Mouse (Mus musculus) CD8-positive naive resting alpha-beta T cell, adult 2 months (primary cell): ENCODE measurements around the gene Vps9d1.
"Not testable (repeated sequence)": the region's sequence is repeated elsewhere in the genome, so short reads cannot be mapped to it uniquely, and the experiment has no call there.

ENCODE experiments used
- DNase-seq, 2 experiments: peaks; one replicate each; pipeline ENCODE4 v3.0.0; 2022; ENCODE audit warnings: low read depth in 2 of 2, low spot score in 2 of 2

Vps9d1 gene

DNA sequence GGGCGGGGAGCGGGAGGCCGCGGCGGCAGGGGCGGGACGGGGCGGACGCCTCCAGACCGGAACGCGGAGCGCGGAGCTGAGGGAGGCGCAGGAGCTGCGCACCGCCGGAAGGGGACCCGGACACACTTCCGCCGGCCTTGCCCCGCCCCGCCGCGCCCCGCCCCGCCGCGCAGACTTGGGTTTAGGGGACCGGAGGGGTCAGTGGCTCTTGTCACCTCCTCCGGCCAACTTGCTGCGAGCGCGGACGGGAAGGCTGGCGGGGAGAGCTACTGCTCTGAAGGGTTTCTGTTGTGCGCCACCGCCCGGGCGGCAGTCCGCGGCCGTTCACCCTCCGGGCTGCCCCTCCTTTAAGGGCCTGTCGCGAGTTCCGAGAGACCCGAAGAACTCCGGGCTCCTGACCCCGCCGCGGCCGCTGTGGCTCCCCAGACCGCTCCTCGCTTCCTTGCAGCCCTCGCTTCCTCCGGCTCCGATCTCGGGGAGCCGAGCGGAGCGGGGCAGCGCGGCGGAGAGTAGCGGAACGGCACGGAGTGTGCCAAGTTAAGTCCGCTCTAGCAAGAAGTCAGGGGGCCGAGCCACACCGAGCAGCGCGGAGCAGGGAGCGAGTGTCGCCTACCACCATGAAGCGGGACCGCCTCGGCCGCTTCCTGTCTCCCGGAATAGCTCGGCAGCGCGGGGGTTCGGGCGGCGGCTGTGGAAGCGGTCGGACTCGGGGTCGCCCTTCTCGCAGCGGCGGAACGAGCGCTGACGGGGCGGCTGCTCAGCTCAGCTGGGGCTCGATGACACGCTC is at the start of gene Vps9d1, which contains the start of gene Zfp276:
Gene Vps9d1, minus strand, starts transcription at position 250 of the 787 bp plus-strand sequence.
Gene Zfp276, plus strand, starts transcription at position 97 of the 787 bp plus-strand sequence.
- DNase-seq = peak; percentile 65 to 71

DNA sequence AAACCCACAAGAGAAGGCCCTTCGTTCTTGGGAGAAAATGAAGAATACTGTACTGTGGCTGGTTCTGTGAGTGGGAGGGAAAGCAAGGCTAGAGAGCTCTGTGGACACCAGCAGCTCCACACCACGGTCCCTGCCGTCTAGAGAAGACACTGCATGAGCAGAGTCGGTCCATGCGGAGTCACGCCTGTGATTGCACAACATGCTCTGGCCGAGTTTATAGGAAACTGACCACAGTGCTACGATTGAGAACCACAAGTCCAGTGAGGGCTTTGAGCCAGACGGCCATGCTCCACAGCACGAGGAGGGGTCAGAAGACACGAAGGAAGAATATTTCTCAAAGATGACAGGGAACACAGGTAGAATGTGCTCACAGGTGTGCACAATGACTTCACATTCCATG is 44.2 kb upstream of the Vps9d1 start:
- no peak for DNase-seq

DNA sequence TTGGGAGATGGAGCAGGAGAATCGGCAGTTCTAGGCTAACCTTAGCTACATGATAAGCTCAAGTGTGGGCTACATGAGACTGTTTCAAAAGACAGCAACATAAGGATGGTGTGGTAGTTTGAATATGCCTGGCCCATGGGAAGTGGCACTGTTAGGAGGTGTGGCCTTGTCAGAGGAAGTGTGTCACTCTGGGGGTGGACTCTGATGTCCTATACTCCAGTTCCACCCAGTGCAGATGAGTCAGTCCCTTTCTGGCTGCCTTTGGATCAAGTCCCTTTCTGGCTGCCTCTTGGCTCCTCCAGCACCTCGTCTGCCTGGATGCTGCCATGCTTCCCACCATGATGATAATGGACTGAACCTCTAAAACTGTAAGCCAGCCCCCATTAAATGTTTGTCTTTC is 38.6 kb upstream of the Vps9d1 start:
- DNase-seq = no peak

DNA sequence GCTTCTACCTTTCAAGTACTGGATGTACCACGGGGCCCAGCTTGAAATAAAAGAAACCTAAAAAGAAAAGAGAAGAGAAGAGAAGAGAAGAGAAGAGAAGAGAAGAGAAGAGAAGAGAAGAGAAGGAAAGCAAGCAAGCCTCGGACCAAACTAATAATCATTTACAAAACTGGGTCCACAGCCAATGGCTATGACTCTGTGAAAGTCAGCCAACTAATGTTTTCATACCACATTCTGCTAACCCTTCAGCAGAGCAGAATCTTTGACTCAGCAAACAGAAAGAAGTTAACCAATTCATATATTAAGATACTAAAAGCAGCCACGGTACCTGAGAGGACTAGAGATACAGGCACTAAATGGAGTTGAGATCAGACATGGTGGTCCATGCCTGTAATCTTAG is 38.1 kb upstream of the Vps9d1 start:
- no peak for DNase-seq

DNA sequence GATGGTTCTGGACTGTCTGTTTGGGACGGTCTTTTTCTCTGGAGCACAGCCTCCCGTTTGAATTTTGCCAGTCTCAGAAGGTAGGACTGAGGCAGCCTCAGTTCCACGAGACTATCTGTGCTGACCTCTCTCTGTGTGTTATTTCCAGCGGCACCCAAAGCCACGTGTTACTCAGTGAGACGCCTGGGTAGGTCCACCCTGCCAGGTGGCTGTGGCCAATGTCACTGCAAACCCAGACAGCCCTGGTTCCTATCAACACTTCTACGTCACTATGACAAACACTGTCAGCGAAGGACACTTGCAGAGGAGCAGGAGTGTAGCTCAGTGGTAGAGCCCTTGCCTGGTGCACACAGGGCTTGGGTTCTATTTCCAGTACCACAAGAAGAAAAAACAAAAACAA is 37.6 kb upstream of the Vps9d1 start:
- DNase-seq = no peak

DNA sequence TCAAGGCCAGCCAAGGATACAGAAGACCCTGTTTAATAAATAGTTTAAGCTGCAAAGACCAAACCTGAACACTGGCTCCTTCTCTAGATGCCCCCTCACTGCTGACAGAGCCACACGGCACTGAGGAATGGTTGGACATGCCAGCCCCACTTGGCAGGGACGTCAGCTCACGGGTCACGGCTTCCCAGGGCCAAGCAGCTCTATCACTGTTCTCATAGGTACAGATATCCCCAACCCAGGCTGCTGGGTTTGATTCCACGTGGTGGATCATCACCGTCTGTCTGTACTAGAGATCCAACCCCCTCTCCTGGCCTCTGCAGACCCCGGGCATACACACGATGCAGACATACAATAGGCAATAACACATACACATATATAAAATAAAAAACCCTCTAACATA is 36.5 kb upstream of the Vps9d1 start:
- DNase-seq = no peak

DNA sequence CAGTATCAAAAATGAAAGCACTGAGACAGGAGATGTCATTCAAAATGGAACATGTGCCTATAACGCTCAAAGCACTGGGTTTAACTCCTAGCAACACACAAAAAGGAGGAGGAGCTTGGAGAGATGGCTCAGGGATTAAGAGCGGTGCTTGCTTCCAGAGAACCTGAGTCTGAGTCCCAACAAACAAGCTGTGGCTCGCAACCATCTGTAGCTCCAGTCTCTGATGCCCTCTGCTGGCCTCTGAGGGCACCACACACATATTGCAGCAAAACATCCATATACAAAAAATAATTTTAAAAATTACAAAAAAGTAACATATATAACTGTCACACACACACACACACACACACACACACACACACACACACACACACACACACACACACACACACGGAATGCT is 36.0 kb upstream of the Vps9d1 start:
- DNase-seq = peak in 1 of 2 experiments; percentile 7

DNA sequence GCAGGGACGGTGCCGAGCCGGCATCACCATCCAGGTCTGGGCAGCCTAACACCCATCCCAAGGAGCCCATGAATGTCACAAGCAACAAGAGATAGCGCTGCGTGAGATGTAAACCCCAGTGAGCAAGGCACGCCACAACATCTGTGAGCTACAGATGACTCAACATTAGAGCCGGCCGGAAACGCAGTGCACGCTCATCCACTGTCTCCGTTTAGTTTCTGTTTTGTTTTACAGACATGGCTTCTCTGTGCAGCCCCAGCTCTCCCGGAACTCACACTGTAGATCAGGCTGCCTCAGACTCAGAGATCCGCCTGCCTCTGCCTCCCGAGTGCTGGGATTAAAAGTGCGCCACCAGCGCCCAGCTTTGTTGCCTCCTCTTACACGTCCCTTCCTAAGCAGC is 33.2 kb upstream of the Vps9d1 start:
- no peak for DNase-seq

DNA sequence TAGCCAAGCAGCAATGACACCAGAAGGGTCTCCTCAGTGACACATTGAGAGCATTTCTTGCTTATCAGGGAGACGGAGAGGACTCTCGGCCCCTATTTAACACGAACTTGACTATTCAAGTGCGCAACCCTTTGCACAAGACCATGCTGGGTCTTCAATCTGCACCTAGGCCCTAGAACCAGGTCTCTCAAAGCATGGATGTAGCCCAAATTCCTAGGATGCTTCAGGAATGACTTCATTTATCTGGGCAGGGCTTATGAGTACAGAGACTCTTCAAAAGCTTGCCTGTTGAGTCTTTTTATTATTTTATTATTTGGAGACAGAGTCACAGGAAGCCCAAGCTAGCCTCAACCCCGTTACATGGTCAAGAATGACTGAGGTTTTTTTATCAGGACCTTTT is 30.3 kb upstream of the Vps9d1 start:
- DNase-seq = no peak

DNA sequence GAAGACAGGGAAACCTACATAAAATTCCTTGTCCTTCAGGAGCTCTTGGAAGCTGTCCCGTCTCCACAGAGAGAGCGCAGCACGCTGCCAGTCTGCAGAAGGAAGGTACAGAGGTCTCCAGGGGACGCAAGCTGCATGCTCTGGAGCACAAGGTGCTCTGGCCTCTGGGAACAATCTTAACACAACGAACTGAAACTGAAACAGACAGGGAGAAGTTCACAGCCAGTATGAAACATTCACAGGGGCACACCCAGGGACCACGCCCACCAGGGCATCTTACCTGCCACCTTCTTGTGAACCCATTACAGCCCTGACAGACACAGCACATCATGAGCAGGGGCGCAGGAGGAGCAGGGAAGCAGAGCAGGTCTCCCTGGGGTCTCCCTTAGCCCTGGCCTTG is 29.8 kb upstream of the Vps9d1 start:
- no peak for DNase-seq

DNA sequence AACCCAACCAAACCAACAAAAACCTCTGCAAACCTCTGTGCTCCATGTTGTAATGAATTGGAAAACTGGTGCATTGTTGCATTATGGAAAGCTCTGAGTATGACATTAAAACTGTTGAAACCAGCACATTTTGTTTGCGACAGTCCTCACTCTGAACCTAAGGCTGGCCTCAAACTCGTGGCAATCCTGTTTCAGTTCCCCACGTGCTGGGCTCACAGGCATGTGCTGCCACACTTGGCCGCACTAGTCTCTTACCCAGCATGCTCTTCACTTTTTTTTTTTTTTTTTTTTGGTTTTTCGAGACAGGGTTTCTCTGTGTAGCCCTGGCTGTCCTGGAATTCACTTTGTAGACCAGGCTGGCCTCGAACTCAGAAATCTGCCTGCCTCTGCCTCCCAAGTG is 28.8 kb upstream of the Vps9d1 start:
- not testable (repeated sequence) for DNase-seq

DNA sequence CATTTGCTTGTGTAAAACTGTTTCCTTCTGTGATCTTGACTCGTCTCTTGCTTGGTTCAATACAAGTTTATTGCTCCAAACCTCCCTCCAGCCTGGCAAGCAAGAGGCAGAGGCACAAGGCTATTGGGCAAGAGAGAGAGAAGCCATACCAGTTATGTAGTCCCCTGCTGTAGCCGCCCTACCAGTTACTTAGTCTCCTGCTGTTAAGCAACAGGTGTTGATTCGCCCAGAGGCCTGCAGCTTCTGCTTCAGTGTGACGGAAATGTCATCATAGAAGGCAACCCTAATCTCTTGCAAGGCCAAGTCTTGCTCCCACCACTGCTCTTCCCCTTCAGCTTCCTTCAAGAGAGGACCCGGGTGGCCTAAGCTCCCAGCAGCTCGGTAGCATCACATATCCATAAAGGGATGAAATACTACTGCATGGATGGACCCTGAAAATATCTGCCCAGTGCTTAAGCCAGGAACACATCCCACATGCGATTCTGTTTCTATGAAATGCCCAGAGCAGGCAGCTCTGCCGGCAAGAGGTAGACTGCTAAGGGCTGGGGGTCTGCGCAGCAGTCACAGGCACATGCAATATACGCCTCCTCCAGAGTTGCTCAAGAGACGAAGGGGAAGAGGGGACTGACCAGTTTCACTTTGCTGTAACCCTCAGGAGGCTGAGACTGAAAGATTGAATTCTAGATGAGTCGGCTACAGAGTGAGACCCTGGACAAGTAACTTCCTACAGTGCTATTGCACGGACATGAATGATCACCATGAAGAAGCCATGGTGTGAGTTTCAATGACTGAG is 26.4 kb upstream of the Vps9d1 start:
- no peak for DNase-seq

DNA sequence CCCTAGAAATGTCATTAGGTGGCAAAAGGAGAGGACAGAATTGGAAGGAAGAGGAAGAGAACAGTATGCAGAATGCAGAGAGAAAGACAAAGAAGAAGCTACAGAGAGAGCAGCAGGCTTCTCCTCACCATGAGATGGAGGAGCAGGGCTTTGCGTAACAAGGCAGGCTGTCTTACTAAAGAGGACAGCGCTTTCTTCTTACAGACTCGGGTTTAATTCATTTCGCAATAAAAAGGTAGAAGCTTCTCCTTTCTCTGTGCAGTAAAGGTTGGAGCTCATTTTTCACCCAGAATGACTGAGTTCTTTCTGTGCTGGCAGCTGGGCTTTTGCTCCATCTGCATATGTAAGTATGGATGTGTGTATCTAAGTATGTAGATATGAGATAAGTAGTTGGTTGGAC is 25.7 kb upstream of the Vps9d1 start:
- no peak for DNase-seq

DNA sequence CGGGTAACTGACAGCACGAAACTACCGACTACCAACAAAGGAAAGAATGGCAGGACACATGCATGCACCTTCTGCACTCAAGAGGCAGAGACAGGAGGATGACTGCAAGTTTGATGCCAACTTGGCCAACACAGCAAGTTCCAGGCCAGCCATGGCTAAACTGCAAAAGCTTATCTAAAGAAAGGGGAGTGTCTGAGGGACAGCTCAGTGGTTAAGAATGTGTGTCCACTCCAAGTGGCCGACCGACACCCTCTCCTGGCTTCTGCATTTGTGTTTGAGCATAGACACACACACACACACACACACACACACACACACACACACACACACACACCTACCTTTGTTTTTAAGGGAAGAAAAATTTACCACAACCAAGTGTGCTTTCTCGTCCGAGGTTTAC is 24.3 kb upstream of the Vps9d1 start:
- no peak for DNase-seq

DNA sequence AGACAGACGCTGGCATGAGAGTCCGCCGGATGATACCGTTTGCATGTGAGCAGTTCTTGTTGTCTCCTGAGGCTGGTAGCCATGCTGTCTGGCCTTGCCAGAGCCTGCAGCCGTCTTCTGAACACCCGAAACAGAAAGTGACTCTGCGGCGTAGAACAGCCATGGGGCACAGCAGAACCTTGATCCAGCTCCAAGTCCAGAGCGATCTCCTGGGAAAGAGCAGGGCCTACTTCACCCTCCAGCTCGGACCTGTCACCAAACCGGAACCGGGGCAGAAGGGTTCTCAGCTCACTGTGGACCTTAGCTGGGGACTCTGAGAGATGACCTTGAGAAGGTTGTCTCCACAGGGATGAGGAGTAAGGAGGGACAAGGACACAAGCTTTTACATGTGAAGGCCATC is 20.9 kb upstream of the Vps9d1 start:
- DNase-seq = no peak

DNA sequence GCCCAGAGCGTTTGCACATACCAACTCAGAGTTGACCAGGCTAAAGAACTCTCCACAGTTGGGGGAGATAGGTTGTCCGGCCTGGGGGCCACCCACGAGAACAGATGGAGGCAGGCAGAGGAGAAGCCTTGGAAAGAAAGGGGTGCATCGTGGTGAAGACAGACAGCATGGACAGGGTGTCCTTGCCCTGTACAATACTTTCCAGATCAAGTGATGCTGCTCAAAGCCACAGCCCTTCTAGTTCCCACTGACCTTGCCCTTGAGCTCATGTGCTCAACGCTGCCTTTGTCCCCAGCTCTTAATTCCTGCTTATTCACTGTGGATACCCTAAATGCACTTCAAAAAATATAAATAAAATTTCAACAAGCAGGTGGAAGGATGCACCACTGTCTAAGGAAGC is 20.3 kb upstream of the Vps9d1 start:
- DNase-seq = no peak

DNA sequence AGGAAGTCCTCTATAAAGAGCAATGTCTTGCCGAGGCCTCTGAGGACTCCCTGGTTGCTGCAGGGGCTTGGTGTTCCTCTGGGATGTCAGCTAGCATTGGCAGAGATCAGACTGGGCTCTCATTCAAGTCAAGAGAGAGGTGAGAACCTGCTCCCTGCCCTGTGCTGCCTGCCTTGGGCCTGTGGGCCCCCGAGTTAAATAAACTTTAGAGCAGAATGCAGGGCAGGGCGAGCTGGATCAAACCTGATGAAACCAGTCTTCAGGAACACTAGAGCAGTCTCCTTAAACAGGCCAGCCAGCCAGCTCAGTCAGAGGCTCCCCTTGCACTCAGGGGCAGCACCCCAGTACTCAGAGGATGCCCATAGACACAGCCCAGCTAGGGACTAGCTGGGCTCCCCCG is 17.8 kb upstream of the Vps9d1 start:
- DNase-seq = no peak

DNA sequence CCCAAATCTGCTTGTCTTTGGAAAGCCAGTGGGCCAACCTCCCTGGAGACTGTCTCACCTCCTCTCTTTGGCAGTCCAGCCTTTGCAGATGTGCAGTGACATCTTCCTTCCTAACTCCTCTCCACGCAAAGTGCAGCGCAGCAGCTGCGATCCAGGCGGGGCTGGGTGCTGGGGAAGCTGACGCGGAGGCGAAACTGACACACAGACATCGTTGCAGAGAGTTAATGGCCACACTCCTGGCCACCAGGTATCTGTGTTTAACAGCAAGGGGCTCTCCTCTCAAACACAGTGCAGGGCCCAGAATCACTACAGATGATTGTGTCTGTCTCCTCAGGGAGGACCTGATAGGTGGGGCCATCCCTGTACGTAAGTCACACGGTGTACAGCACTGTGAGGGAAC is 17.0 kb upstream of the Vps9d1 start:
- no peak for DNase-seq

DNA sequence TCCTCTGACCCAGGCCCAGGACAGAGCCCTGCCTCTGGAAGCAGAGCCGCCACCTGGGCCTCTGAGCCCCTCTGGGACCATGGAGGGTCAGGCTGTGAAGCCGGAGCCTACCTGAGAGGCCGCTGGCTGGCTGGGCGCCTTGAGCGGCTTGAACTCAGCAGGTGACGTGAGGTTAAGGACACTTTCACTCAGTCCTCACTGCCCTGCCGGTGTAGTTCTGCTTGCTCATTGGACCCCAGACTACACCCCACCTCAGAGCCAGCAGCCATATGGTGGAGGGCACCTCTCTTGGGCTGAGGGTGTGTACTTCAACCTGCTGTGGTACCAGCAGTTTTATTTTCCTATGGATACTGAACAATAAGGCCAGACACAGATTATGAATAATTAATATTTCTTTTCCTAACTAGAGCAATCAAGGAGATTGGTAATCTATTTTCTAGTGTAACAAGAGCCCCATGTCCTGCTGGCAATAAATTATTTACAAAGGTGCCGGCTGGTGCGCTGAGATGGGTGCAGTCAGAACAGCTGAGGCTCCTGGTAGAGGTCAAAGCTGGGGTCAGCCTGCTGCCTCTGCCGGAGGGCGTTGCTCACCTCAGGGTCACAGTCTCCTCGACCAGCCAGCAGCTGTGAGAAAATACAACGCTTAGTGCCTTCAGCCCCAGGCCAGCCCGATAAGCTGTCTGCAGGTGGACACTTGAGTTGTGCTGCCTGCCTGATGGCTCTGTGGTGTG is 13.9 kb upstream of the Vps9d1 start:
- DNase-seq = no peak

DNA sequence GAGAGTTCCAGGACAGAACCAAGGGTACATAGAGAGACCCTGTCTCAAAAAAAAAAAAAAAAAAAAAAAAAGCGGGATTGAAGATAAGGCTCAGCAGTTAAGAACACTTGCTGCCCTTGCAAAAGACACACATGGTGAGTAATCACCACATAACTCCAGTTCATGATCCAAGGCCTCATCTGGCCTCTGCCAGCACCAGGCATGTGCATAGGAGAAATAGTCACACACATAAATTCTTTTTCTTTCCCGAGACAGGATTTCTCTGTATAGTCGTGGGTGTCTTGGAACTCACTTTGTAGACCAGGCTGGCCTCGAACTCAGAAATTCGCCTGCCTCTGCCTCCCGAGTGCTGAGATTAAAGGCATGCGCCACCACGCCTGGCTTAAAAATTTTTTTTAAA is 3.4 kb upstream of the Vps9d1 start:
- DNase-seq = not testable (repeated sequence)

DNA sequence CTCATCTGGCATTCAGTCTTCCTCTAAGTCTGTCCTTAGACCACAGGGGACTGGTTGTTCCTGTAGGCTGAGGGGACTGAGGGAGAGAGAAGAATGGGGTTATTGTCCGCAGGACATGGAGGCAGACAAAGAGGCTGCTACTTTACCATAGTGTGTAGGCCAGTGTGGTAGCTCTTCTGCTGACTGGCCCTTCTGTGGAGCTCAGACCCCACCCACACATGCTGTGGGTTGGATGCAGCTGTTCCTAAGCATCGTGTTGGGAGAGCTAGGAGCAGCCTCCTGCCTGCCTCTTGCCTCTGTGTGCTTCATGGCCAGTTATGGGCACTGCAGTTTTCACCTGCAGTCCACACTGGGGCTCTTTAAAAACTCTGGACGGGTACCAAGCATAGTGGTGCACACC is 3.0 kb upstream of the Vps9d1 start:
- no peak for DNase-seq

DNA sequence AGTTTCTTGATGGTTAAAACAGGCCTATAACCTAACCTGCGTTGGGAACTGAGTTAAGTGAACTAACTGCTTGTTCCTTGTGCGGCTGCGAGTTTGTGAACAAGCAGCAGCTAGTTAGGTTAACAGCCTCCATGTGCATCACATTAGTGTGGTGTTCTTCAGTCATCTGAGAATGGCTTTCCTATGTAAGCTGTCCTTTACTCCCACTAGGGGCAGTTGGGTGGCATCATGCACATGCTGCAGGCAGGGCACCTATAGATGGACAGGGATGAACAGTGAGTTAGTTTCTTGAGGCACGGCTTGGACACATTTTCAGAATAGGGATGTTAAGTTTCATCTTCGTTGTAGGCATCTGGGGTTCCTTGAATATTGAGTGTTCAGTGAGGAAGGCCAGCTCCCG is 1.0 kb upstream of the Vps9d1 start:
- no peak for DNase-seq
